Mouse (Mus musculus) heart, postnatal 10 days (tissue): ENCODE measurements around the gene Ptrhd1. TPM values are rescaled to one million over a fixed set of nuclear protein-coding genes. Genes with fewer than 3 reads are reported as not detected.

Source experiments
- DNase-seq, 2 experiments: peaks; one replicate each; pipeline ENCODE4 v3.0.0; 2021
- intact Hi-C: fragments of 180-260 bp; cut with DNase I; formaldehyde crosslinking; loops from one replicate; pipeline ENCODE4 v1.15.1; 2025
- total RNA-seq, 2 experiments: library from RNA; stranded (reverse); gene quantifications; 2 replicates each; pipeline ENCODE4 v1.2.3; 2021

The Ptrhd1 gene
- total RNA-seq: 1 to 10 TPM; 4.8 to 5.0 TPM

DNA sequence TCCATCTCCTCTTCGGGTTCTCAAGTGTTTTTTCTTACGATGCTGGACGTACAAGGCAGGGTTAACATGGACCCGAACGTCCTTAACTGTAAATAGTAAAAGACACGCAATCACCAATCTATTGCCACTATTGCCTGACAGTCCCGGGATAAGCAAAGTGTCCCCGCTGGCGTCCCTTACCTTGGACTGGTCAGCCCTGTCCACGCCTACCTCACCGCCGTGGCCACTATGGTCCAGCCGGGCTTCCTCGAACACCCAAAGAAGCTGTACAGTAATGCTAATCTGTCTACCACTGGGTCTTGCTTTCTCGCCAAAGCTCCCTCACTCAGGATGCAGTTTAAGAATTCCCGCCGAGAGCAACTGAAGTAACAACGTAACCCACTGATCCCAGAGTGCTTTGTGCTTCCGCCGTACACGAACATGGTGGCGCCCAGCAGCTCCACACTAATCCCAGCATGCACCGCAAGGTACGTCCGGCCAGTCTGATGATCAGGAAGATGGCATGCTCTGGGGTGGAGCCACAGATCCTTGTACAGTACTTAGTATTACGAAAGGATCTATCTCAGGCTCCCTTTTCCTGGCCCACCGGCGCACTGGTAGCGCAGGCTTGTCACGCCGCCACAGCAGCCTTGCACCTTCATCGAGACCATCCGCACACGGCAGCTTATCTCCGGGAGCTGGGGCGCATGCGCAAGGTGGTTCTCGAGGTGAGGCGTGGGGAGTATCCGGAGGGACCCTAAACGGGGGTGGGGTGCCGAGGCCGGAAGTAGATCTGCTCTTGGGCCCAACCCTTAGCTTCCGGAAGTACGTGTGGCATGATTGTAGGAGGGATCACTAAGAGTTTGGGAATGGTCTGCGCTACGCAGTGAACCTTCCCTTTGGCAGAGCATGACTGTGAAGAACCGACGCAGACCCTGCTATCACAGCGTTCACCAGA lies at the start of gene Ptrhd1, which contains the start of gene Cenpo:
TSS of gene Ptrhd1 (plus strand) at position 456 of the 937 bp plus-strand sequence.
TSS of gene Cenpo (minus strand) at position 723 of the 937 bp plus-strand sequence.
- intact Hi-C loops: loop anchor here (2.0 to 10.0 kb wide), 2 partner anchors 243 to 311 kb away; partner anchors contain the start of gene Ncoa1

DNA sequence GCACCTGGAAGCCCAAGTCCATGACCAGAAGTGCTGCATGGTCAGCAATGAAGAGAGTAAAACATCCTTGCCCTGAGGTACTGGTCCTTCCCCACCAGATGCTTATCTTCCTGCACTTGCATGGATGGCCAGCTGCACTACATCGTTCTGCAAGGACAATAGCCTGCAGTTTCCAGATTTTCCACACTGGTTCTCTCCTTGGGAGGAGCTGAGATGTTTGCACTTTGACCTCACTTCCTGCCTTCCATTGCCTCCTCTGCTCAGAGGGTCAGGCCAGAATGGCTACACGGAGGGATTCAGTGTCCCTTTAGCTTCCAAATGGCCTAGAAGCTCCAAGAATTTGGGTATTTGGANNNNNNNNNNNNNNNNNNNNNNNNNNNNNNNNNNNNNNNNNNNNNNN lies 49.2 kb upstream of the Ptrhd1 start:
- DNase-seq: no peak
- intact Hi-C loops: no loop called here

More for the DNA sequence above, at the start of gene Ptrhd1, which contains the start of gene Cenpo:
- DNase-seq: peak; percentile 98 to 99

- intact Hi-C loops: no loop called here
- peak; percentile 88 to 91 for DNase-seq
Measured at GRCm38 (mm10) chr12:4188171-4189059, 45.4 kb upstream of the Ptrhd1 start.

- DNase-seq: no peak
- intact Hi-C loops: no loop called here
Measured at GRCm38 (mm10) chr12:4189060-4189447, 44.8 kb upstream of the Ptrhd1 start.

GRCm38 (mm10) chr12:4192514-4192913 lies 41.3 kb upstream of the Ptrhd1 start:
- intact Hi-C loops: no loop called here
- DNase-seq: no peak

- intact Hi-C loops: no loop called here
Measured at GRCm38 (mm10) chr12:4193025-4193740, 40.6 kb upstream of the Ptrhd1 start.

DNA sequence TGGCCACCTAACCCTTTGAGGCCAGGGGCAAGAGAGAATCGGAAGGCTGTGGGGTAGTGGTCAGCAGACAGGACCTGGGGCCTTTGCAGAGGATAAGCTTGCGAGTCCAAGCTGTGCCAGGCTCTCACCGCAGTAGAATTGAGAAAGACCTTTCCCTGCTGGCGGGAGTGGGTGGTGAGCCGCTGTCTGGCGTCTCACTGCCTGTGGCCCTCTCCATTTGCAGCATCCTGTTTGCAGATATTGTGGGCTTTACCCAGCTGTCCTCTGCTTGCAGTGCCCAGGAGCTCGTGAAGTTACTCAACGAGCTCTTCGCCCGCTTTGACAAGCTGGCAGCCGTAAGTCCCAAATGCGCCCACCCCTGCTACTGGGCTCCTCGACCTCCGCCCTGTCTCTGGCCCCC lies 39.2 kb upstream of the Ptrhd1 start:
- intact Hi-C loops: no loop called here
- no peak for DNase-seq

More at GRCm38 (mm10) chr12:4193025-4193740, 40.6 kb upstream of the Ptrhd1 start:
- peak in 1 of 2 experiments; percentile 49 for DNase-seq

GRCm38 (mm10) chr12:4198702-4199101 lies 35.1 kb upstream of the Ptrhd1 start:
- intact Hi-C loops: no loop called here
- no peak for DNase-seq

DNA sequence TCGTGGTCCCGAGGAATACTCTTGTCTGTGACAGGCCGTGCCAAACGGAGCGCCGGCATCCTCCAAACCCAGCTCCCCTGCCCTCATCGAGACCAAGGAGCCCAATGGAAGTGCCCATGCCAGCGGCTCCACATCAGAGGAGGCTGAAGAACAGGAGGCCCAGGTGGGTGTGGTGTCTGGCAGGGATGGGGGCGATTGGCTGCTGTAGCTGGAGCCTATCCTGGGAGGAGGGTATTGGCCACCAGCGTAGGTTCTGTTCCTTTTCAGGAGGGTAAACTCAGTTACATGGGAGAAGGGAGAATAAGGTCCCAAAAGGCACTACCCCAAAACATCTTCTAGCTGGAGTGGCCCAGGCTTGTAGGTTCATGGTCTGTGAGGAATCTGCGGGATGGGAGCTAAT lies 34.6 kb upstream of the Ptrhd1 start:
- intact Hi-C loops: no loop called here

GRCm38 (mm10) chr12:4201454-4202200 lies 32.2 kb upstream of the Ptrhd1 start:
- DNase-seq: peak; percentile 75 to 76
- intact Hi-C loops: no loop called here

More for the DNA sequence above, 34.6 kb upstream of the Ptrhd1 start:
- DNase-seq: no peak

GRCm38 (mm10) chr12:4202206-4202605 lies 31.6 kb upstream of the Ptrhd1 start:
- intact Hi-C loops: no loop called here
- no peak for DNase-seq

- intact Hi-C loops: loop anchor here (5.0 kb wide), 1 partner anchor 279 kb away; no protein-coding TSS in a partner anchor
- no peak for DNase-seq
Measured at GRCm38 (mm10) chr12:4206106-4206505, 27.7 kb upstream of the Ptrhd1 start.

DNA sequence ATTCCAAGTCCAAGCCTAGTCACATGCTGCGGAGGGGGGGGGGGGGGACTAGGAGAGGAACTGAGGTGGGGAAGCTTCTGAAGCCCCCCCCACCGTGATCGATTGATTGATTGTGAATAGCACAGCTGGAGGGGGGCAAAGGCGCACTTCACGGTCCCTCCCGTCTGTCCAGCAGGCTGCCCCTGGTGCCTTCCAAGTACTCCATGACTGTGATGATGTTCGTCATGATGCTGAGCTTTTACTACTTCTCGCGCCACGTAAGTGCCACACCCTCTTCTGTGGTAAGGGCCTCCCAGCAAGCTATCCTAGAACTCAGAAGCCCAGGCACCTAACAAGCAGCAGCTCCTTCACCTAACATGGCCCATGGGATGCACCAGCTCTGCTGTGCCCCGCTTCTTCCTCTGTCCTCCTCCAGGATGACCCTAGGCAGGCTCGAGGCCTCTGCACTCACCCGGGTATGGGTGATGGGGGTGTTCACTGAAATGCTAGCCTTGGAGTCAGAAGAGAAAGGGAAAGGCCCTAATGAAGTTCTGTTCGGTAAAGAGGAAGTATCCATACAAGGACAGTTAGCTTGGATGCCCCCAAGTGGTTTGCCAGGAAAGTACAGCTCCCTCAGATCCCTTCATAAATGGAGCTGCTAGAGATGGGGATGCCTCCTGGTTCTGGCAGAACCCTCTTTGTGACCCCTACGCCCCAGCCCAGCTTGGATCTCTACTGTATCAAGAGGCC lies 25.3 kb upstream of the Ptrhd1 start:
- peak; percentile 71 to 79 for DNase-seq

GRCm38 (mm10) chr12:4209196-4209595 lies 24.6 kb upstream of the Ptrhd1 start:
- DNase-seq: no peak

More for the DNA sequence above, 25.3 kb upstream of the Ptrhd1 start:
- intact Hi-C loops: loop anchor here (1.0 to 5.0 kb wide), 2 partner anchors 101 to 281 kb away; no protein-coding TSS in a partner anchor

DNA sequence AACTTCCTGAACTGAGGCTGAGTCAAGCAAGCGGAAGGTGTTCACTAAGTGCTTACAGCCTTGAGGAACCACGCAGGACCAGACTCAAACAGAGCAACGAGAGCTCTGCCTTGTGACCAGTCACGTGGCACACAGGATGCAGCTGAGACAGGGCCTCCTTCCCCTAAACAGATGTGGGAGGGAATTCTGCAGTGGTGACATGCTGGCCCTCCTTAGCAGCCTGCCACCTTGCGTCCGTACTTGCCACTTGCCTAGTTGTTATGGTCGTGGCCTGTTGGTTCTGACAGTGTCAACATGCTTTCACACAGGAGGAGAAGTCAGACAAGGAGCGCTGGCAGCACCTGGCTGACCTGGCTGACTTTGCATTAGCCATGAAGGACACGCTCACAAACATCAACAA lies 22.7 kb upstream of the Ptrhd1 start:
- intact Hi-C loops: no loop called here

More at GRCm38 (mm10) chr12:4209196-4209595, 24.6 kb upstream of the Ptrhd1 start:
- intact Hi-C loops: loop anchor here (5.0 kb wide), 1 partner anchor 282 kb away; no protein-coding TSS in a partner anchor

GRCm38 (mm10) chr12:4212908-4213307 lies 20.9 kb upstream of the Ptrhd1 start:
- intact Hi-C loops: no loop called here
- DNase-seq: no peak

More for the DNA sequence above, 22.7 kb upstream of the Ptrhd1 start:
- DNase-seq: no peak

GRCm38 (mm10) chr12:4230156-4230555 lies 3.7 kb upstream of the Ptrhd1 start:
- intact Hi-C loops: loop anchor here (10.0 kb wide), 1 partner anchor 315 kb away; no protein-coding TSS in a partner anchor
- DNase-seq: no peak

- intact Hi-C loops: loop anchor here (2.0 to 10.0 kb wide), 2 partner anchors 244 to 312 kb away; partner anchors contain the start of gene Ncoa1
- DNase-seq: no peak
Measured at GRCm38 (mm10) chr12:4232777-4233176, 1.1 kb upstream of the Ptrhd1 start.
